Mouse (Mus musculus): ENCODE data around the gene Mum1. TPM values are rescaled to one million over a fixed set of nuclear protein-coding genes. Genes with fewer than 3 reads are reported as not detected.

Gene Mum1
- polyA plus RNA-seq, 1 experiment: 29.1 TPM

GRCm38 (mm10) chr10:80255881-80256535 lies 29.8 kb downstream of the Mum1 start:
- Histone ChIP-seq H3K27ac (ENCODE audit: insufficient read depth, low read length) (no peak overlapping the region), H3K4me1 (ENCODE audit: control insufficient read depth, insufficient read depth, low read length) (peaks cover 3% of the 10 kb centered on the region; the same call in 1 of the 2 replicates), H3K4me3 (ENCODE audit: insufficient read depth, low read length) (no peak overlapping the region)
- TF ChIP-seq POLR2A (IDR thresholded peaks at IDR 0.05; ENCODE audit: low read depth, low read length) (no peak; the same call in 1 of the 2 replicates), CTCF (IDR thresholded peaks at IDR 0.05; ENCODE audit: borderline replicate concordance, insufficient read depth, low read length) (no peak)

- Histone ChIP-seq H3K27ac (ENCODE audit: insufficient read depth, low read length) (no peak overlapping the region), H3K4me3 (ENCODE audit: insufficient read depth, low read length) (no peak overlapping the region), H3K4me1 (ENCODE audit: control insufficient read depth, insufficient read depth, low read length) (peaks cover 3% of the 10 kb centered on the region; the same call in 1 of the 2 replicates)
- TF ChIP-seq POLR2A (IDR thresholded peaks at IDR 0.05; ENCODE audit: low read depth, low read length) (no peak), CTCF (IDR thresholded peaks at IDR 0.05; ENCODE audit: borderline replicate concordance, insufficient read depth, low read length) (no peak)
Measured at GRCm38 (mm10) chr10:80257936-80258335, 31.7 kb downstream of the Mum1 start.

- TF ChIP-seq CTCF (IDR thresholded peaks at IDR 0.05; ENCODE audit: borderline replicate concordance, insufficient read depth, low read length) (no peak), POLR2A (IDR thresholded peaks at IDR 0.05; ENCODE audit: low read depth, low read length) (no peak)
- Histone ChIP-seq H3K4me1 (ENCODE audit: control insufficient read depth, insufficient read depth, low read length) (peaks cover 3% of the 10 kb centered on the region; the same call in 1 of the 2 replicates), H3K27ac (ENCODE audit: insufficient read depth, low read length) (no peak overlapping the region), H3K4me3 (ENCODE audit: insufficient read depth, low read length) (no peak overlapping the region)
Measured at GRCm38 (mm10) chr10:80258752-80259462, 32.7 kb downstream of the Mum1 start.

GRCm38 (mm10) chr10:80259463-80259805 lies 33.2 kb downstream of the Mum1 start:
- H3K4me1 ChIP-seq (ENCODE audit: control insufficient read depth, insufficient read depth, low read length): peaks cover 3% of the 10 kb centered on the region; the same call in 1 of the 2 replicates
- H3K4me3 ChIP-seq (ENCODE audit: insufficient read depth, low read length): no peak overlapping the region
- H3K27ac ChIP-seq (ENCODE audit: insufficient read depth, low read length): peak overlapping the region; percentile 19
- TF ChIP-seq POLR2A (IDR thresholded peaks at IDR 0.05; ENCODE audit: low read depth, low read length) (no peak), CTCF (IDR thresholded peaks at IDR 0.05; ENCODE audit: borderline replicate concordance, insufficient read depth, low read length) (no peak)

- H3K4me1 ChIP-seq (ENCODE audit: control insufficient read depth, insufficient read depth, low read length): peaks cover 3% of the 10 kb centered on the region; the same call in 1 of the 2 replicates
- peak overlapping the region; percentile 62 for H3K27ac ChIP-seq (ENCODE audit: insufficient read depth, low read length)
- 0 out of 2 replicates have a peak, but pooled peaks have one; percentile 29 for TF ChIP-seq POLR2A (IDR thresholded peaks at IDR 0.05; ENCODE audit: low read depth, low read length)
- no peak for TF ChIP-seq CTCF (IDR thresholded peaks at IDR 0.05; ENCODE audit: borderline replicate concordance, insufficient read depth, low read length)
- H3K4me3 ChIP-seq (ENCODE audit: insufficient read depth, low read length): peak overlapping the region; percentile 57
Measured at GRCm38 (mm10) chr10:80259861-80260641, 33.8 kb downstream of the Mum1 start.

GRCm38 (mm10) chr10:80260642-80261584 lies 34.7 kb downstream of the Mum1 start, which contains the start of the genes Gamt and Dazap1:
Gene Gamt (minus strand): TSS chr10:80261012.
Gene Dazap1 (plus strand): TSS chr10:80261486.
- Histone ChIP-seq H3K4me1 (ENCODE audit: control insufficient read depth, insufficient read depth, low read length) (peaks cover 3% of the 10 kb centered on the region; the same call in 1 of the 2 replicates), H3K4me3 (ENCODE audit: insufficient read depth, low read length) (peak within 1 kb of the TSS; percentile 60), H3K27ac (ENCODE audit: insufficient read depth, low read length) (peak within 1 kb of the TSS; percentile 98)
- peak; percentile 70 for TF ChIP-seq POLR2A (IDR thresholded peaks at IDR 0.05; ENCODE audit: low read depth, low read length)
- TF ChIP-seq CTCF (IDR thresholded peaks at IDR 0.05; ENCODE audit: borderline replicate concordance, insufficient read depth, low read length): no peak

GRCm38 (mm10) chr10:80261585-80261968 lies 35.3 kb downstream of the Mum1 start:
- TF ChIP-seq CTCF (IDR thresholded peaks at IDR 0.05; ENCODE audit: borderline replicate concordance, insufficient read depth, low read length): no peak
- no peak; the same call in none of the 2 replicates for TF ChIP-seq POLR2A (IDR thresholded peaks at IDR 0.05; ENCODE audit: low read depth, low read length)
- H3K4me1 ChIP-seq (ENCODE audit: control insufficient read depth, insufficient read depth, low read length): peaks cover 3% of the 10 kb centered on the region; the same call in 1 of the 2 replicates
- H3K4me3 ChIP-seq (ENCODE audit: insufficient read depth, low read length): peak overlapping the region; percentile 60
- peak overlapping the region; percentile 98 for H3K27ac ChIP-seq (ENCODE audit: insufficient read depth, low read length)

- no peak for TF ChIP-seq CTCF (IDR thresholded peaks at IDR 0.05; ENCODE audit: borderline replicate concordance, insufficient read depth, low read length)
- TF ChIP-seq POLR2A (IDR thresholded peaks at IDR 0.05; ENCODE audit: low read depth, low read length): no peak
- Histone ChIP-seq H3K4me1 (ENCODE audit: control insufficient read depth, insufficient read depth, low read length) (peaks cover 3% of the 10 kb centered on the region; the same call in 1 of the 2 replicates), H3K27ac (ENCODE audit: insufficient read depth, low read length) (0 out of 2 replicates have a peak overlapping the region, but pooled peaks have one; percentile 98), H3K4me3 (ENCODE audit: insufficient read depth, low read length) (peak overlapping the region; percentile 60)
Measured at GRCm38 (mm10) chr10:80262169-80262568, 35.9 kb downstream of the Mum1 start.

Measured in embryonic fibroblast, embryonic 13.5 days (primary cell).